Mouse (Mus musculus) inflammation-experienced regulatory T-cells, adult 6 months (primary cell): ENCODE results near the gene Vmn1r165. TPM values are rescaled to one million over a fixed set of nuclear protein-coding genes. Genes with fewer than 3 reads are reported as not detected.
"Not testable (repeated sequence)": the region's sequence is repeated elsewhere in the genome, so short reads cannot be mapped to it uniquely, and the experiment has no call there.

Experiments used
- ATAC-seq: one replicate; pipeline ENCODE4 v1.8.0; 2017
- polyA plus RNA-seq, 3 experiments: library from polyadenylated mRNA; unstranded; fragments of 100-300 nt; shearing (Covaris generic); gene quantifications; one replicate each; pipeline ENCODE4 v1.2.1; 2017

Gene Vmn1r165
- polyA plus RNA-seq = not detected

GRCm38 (mm10) chr7:23217032-23217431 is at the start of gene Vmn1r165:
TSS of gene Vmn1r165 (plus strand) at chr7:23217332.
- ATAC-seq = not testable (repeated sequence)

GRCm38 (mm10) chr7:23251582-23251981 is 34.5 kb downstream of the Vmn1r165 start, which contains the start of gene Vmn1r166:
TSS of gene Vmn1r166 (minus strand) at chr7:23251682.
- ATAC-seq = not testable (repeated sequence)

Other genes with a start within 250 kb of the Vmn1r165 start
- gene Gm4214, start 232.7 kb upstream of the Vmn1r165 start, polyA plus RNA-seq = not detected
- not detected for gene Gm4216, start 197.4 kb upstream of the Vmn1r165 start, polyA plus RNA-seq
- not detected for gene Vmn1r163, start 161.8 kb upstream of the Vmn1r165 start, polyA plus RNA-seq
- gene Gm8720, start 149.9 kb upstream of the Vmn1r165 start, polyA plus RNA-seq = not detected
- not detected for gene Gm10662, start 72.9 kb upstream of the Vmn1r165 start, polyA plus RNA-seq
- gene Vmn1r166, start 34.4 kb downstream of the Vmn1r165 start, polyA plus RNA-seq = not detected
- gene Gm6902, start 61.6 kb downstream of the Vmn1r165 start, polyA plus RNA-seq = not detected
- gene Nlrp4e, start 83.9 kb downstream of the Vmn1r165 start, polyA plus RNA-seq = not detected
- gene Nlrp5, start 168.6 kb downstream of the Vmn1r165 start, polyA plus RNA-seq = not detected